Mouse (Mus musculus): Measurements from ENCODE around the gene Apoa1. TPM values are rescaled to one million over a fixed set of nuclear protein-coding genes. Genes with fewer than 3 reads are reported as not detected.

The Apoa1 gene
- total RNA-seq (2021) = 0.52 and 119 TPM in 2 replicates
- long read RNA-seq, transcript Apoa1-202 (3 exons, 602 nt) = minor isoform, 456 of 5,014 reads
- long read RNA-seq, transcript Apoa1-201 (4 exons, 1,035 nt) = major isoform, 4,383 of 5,014 reads
- long read RNA-seq, partial matches to known transcripts = 42 of 5,014 reads
- long read RNA-seq, other reads (novel, unspliced or antisense) = 133 of 5,014 reads

DNA sequence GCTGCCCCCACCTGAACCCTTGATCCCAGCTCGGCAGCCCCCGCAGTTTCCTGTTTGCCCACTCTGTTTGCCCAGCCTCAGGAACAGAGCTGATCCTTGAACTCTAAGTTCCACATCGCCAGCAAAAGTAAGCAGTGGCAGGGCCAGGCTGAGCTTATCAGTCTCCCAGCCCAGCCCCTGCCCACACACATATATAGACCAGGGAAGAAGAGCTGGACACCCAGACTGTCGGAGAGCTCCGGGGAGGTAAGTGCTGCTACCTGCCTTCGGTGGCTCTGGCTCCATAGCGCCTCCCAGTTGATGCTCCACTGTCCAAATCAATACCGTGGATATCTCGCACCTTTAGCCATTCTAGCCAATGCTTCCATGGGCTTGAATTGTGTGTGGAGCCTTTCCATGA is at the start of gene Apoa1:
Apoa1 (plus strand) TSS at position 90 of the 400 bp plus-strand sequence.
- DNase-seq = no peak

DNA sequence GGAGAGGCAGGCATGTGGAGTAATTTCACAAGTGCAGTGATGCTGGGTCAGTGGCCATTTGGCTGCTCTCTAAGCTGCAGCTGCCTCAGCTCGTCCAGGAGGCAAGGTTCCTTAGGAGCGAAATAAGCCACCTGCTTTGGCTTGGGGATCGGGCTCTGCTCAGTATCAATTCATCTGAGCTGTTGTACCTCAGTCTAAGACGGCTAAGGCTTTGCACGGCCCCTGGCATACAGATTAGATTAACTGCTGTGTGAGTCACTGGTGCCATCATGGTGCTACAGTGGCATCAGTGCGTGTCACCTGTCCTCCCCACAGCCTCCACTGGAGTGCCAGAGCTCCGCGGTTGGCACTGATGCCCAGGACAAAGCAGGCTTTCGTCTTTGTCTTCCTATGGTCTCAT is 49.8 kb upstream of the Apoa1 start:
- DNase-seq = no peak

DNA sequence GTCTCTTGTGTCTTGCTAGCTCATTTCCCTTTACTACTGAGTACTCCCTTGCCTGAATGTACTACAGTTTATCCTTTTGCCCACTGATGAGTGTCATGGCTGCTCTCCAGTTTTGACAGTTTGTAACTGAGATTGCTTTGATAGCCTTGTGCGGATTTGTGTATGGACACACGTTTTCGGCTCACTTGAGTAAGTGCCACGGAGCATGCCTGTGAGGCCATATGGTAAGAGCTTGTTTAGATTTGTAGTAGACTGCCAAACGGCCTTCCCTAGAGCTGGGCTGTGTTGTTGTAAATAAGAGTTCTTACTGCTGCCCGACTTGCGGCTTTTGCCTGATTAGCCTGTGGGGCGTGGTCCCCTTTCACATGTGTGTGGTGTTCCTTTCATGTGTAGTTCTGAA is 47.1 kb upstream of the Apoa1 start:
- DNase-seq = no peak

DNA sequence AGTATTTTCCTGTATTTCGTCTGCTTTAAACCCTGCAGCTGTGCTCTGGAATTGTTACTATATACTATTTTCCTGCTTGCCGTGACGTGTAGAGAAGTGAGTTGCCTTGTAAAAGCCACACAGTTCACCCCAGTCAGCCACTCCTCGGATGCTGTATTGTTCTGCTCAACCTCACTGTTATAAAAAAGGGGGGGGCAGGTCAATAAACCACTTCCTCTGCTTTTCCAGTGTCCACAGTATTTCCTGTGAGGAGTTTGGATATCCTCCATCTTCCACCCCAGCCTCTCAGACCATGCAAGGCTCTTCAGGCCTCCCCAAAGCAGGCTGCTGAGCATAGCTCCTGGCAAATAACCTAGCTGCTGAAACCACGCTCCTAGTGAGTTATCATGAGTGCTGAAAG is 43.8 kb upstream of the Apoa1 start:
- DNase-seq = no peak

GRCm38 (mm10) chr9:46185191-46185590 is 43.2 kb upstream of the Apoa1 start:
- DNase-seq = no peak

DNA sequence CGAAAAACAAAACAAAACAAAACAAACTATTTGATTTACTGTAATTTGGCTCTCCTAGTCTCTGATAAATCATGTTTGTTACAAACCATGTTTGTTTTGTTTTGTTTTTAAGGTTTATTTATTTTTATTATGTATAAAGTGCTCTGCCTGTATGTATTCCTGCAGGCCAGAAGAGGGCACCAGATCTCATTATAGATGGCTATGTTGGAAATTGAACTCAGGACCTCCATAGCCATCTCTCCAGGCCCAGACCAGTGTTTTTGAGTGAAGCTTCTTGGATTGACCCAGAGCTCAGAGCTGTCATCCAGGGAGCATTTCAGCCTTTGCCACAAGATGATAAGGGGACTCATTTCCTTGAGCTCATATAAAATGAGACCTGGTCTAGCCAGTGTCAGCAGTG is 42.0 kb upstream of the Apoa1 start:
- no peak for DNase-seq

GRCm38 (mm10) chr9:46188370-46188769 is 40.0 kb upstream of the Apoa1 start:
- DNase-seq = no peak

DNA sequence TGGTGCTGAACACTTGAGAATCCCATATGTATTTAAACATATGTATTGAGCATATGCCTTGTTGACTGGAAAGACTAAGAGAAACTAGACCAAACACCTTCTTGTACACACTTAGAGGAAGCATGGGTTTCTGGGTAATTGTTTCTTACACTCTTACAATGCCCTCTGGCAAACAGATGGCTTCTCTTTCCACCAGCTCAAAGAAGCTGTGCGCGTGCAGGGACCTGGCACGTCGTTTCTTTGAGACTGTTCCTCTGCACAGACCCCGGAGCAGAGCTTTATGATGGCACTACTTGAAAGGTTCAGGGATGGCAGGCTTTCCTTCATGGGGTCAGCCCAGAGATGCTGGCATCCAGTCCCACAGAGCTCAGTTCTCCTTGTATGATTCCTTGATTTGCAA is 39.4 kb upstream of the Apoa1 start:
- no peak for DNase-seq

DNA sequence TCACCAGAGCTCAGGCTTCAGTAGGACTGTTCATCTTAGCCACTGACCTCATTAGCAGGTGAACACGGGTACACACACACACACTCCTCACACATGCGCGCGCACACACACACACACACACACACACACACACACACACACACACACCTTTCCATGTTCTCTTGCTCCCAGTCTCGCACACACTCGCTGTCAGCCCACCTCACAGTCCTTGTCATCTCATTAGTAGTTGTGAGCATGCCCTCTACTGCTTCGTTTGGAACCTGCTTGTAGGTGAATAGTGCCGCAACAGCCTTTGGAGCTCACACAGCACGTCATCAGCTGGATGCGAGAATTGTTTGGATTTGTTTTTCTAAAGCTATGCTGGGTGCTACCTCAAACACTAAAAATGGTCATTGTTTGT is 39.0 kb upstream of the Apoa1 start:
- DNase-seq = no peak

DNA sequence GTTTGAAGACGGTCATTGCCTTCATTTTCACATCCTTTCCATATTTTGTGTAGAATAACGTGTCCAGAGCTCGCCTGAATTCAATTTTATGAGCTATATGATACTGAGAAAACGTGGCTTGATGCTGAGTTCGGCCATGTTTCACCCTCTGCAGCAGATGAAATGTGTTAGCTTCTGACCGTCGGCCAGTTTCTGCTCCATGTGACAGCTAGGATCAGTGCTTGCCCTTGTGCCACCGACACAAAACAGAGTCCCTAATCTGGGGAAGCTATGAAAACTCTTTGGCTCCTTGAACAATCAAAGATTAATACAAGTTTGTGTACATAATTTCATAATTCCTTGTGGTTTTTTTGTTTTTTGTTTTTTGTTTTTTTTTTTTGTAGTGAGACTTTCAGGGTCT is 37.1 kb upstream of the Apoa1 start:
- DNase-seq = no peak

DNA sequence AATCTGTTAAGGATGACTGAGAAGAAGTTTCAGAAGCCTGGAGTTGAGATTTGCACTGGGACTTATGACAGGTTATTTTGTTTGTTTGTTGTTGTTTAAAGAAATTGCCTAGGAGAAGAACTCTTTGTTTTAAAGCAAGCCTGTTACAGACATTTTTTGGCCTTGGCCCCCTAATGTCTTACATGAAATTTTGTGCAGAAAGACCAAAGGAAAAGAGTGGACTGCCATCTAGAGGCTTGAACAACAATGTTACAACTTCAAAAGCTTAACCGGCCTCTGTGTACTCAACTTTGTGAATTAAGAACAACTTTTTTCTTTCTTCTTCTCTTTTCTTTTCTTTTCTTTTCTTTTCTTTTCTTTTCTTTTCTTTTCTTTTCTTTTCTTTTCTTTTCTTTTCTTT is 36.7 kb upstream of the Apoa1 start:
- no peak for DNase-seq

GRCm38 (mm10) chr9:46192642-46193041 is 35.7 kb upstream of the Apoa1 start:
- no peak for DNase-seq

- no peak for DNase-seq
Observed at GRCm38 (mm10) chr9:46194809-46195208, 33.6 kb upstream of the Apoa1 start.

DNA sequence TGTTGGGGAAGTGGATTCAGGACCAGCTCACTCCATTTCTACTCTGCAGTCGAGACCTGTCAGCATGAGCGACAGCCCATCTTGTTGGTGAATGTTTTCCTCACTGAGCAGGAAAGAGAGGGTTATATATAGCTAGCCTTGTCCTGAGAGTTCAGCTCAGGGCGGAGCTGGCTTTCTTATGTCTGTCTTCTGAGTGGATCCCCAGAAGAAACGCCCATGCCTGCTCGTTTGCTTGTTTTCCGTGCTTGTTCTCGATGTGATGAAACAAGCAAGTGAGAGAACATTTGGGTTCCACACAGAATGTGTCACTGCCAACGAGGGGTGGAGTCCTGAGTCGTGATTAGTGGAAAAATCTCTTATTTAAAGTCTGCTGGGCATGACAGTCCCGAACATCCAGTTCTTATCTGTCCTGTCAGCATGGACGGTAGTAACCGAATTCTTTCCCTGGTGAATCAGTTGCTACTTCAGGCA is 31.6 kb upstream of the Apoa1 start:
- no peak for DNase-seq

- DNase-seq = no peak
Observed at GRCm38 (mm10) chr9:46198461-46198860, 29.9 kb upstream of the Apoa1 start.

GRCm38 (mm10) chr9:46198936-46199335 is 29.4 kb upstream of the Apoa1 start:
- DNase-seq = no peak

- DNase-seq = no peak
Observed at GRCm38 (mm10) chr9:46199609-46200008, 28.8 kb upstream of the Apoa1 start.

GRCm38 (mm10) chr9:46206834-46207500 is 21.4 kb upstream of the Apoa1 start:
- DNase-seq = no peak

DNA sequence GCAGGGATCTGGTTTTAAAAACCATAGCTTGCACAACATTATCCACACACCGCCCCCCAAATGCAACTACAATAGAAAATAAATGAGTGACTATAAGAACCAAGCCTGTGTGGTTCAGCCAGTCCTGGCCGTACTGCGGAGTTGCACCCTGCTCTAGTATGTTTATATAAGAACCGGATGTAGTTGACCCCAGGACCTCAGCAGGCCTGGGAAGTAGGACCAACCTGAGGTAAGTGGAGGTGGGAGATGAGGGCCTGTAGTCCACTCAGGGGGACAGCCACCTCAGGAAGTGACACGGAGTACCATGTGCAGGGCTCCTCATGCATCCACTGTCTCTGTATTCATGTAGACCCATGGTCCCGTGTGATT is 20.9 kb upstream of the Apoa1 start:
- no peak for DNase-seq

DNA sequence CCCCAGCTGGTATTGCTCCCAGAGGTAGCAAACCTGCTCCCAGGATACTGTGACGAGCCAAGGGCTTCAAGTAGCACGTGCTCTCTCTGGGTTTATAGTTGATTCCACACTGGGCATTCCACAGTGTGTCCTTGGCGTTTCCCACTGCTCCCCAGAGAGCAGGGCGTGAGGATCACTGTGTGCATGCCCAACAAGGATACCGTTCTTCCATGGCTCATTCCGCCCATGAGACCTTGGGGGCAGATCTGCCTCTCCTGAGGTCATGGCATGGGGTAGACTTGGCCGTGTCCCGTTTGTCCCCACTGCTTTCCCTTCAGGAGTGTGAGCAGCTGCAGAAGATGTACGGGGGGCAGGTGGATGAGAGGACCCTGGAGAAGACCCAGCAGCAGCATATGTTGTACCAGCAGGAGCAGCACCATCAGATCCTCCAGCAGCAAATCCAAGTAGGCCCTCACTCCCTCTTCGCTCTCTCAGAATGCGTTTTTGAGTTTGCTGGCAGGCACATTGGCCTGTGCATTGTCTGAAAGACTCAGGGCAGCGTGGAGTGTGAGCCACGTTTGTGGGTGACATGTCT is 19.9 kb upstream of the Apoa1 start:
- DNase-seq = peak; percentile 50

DNA sequence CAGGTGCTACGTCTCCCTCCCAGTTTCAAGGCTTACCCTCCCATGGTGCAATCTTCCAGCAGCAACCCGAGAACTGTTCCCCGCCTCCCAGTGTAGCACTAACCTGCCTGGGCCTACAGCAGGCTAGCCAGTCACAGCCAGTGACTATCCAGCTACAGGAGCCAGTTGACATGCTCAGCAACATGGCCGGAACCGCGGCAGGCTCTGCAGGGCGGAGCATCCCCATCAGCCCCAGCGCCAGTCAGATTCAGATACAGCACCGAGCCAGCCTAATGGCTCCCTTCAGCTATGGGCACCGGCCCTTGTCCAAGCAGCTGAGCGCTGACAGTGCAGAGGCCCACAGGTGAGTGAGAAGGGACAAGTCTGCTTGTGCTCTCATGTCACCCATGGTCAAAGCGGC is 17.9 kb upstream of the Apoa1 start:
- no peak for DNase-seq

DNA sequence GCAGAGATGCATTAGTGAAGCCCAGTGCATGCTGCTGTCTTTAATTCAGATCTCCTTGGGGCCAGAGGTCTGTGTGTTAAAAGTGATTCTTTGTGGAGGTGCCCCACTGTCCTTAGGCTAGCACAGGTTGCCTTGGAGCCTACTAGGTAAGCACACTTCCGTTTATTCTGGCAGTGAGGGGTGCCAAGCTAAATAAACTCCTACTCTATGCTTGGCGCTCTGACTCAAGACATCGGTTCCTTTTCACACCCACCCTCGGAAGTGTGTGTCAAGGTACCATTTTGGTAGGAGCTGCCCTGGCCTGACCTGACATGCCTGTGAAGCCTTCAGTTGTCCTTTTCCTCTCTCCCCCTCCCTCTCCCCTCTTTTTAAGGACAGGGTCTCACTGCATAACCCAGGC is 14.1 kb upstream of the Apoa1 start:
- DNase-seq = no peak

GRCm38 (mm10) chr9:46214946-46215337 is 13.4 kb upstream of the Apoa1 start:
- no peak for DNase-seq

All from adrenal gland, postnatal 25 days (tissue).